In the genomic region with DNA sequence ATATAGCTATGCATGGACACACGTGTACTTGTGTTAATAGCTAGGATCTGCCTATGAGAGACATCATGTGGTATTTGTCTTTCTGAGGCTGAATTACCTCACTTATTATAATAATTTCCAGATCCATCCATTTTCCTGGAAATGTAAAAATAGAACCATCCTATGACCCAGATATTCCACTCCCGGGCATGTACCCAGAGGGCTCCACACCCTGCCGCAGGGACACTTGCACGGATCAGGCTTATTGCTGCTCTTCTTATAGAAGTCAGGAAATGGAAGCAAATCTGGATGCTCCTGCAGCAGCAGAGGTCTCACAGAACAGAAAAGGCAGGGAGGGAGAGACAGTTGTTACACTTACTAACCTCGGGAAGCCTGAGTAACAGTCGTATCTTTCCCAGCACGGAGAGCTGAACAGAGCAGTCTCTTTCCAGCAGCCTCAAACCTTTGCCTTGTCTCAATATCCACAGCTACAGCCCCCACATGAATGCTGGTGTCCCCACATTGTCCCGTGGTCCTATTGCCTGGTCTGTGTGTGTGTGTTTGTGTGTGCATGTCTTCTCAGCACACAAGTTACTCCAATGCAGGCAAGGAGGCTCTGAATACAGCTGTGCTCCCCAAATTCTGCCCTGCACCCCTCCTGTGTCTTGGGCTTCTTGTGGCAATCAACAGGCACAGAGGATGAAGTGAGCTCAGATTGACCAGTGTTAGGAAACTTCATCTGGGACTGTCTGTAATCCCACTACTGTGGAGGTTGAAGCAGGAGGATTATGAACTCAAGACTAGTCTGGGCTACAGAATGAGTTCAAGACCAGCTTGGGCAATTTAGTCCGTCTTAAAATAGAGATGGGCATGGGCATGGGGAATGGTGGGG, we compare ENCODE assay signal across 8 mouse cellular contexts. TPM values are rescaled to one million over a fixed set of nuclear protein-coding genes. Genes with fewer than 3 reads are reported as not detected.
DNase-seq lines count a peak whose midpoint lies in the region; ATAC-seq lines count a peak whose summit lies in the region.

No protein-coding gene starts in this region.

- ATAC-seq in heart, embryonic 14.5 days (ENCODE audit: insufficient number of reproducible peaks, insufficient read depth, low FRiP score, low read depth) = no peak
- no peak for ATAC-seq in erythroid progenitor cell, adult 5-6 weeks (replicated peaks; ENCODE audit: low FRiP score, poor library complexity, severe bottlenecking)

- H3K4me3 ChIP-seq in heart, embryonic 14.5 days (ENCODE audit: control insufficient read depth in 1 of 2, insufficient read depth in 1 of 2, low read depth in 1 of 2, low read length in 2 of 2) = no peak overlapping the region
- H3K4me3 ChIP-seq in midbrain, embryonic 10.5 days = no peak overlapping the region

- H3K9me3 ChIP-seq in heart, embryonic 14.5 days (ENCODE audit: control insufficient read depth, low read length) = no peaks in the 10 kb centered on the region
- H3K9me3 ChIP-seq in midbrain, embryonic 10.5 days (replicated peaks) = no peaks in the 10 kb centered on the region

- H3K9ac ChIP-seq in heart, embryonic 14.5 days (ENCODE audit: low read length) = peak overlapping the region; percentile 73; the same call in 1 of the 2 replicates

- H3K4me1 ChIP-seq in heart, embryonic 14.5 days (ENCODE audit: control insufficient read depth in 2 of 2, insufficient read depth in 2 of 2, low read length in 2 of 2) = peaks cover 14 to 25% of the 10 kb centered on the region in 2 experiments
- peaks cover 63% of the 10 kb centered on the region for H3K4me1 ChIP-seq in midbrain, embryonic 10.5 days

- no peaks in the 10 kb centered on the region for H3K36me3 ChIP-seq in heart, embryonic 14.5 days (ENCODE audit: control insufficient read depth, insufficient read depth, low read length)
- H3K36me3 ChIP-seq in midbrain, embryonic 10.5 days = no peaks in the 10 kb centered on the region

- no peaks in the 10 kb centered on the region for H3K27me3 ChIP-seq in heart, embryonic 14.5 days (ENCODE audit: control insufficient read depth, insufficient read depth, low read length)
- H3K27me3 ChIP-seq in midbrain, embryonic 10.5 days (ENCODE audit: low read depth, poor library complexity, severe bottlenecking) = peaks cover 5% of the 10 kb centered on the region; the same call in 1 of the 2 replicates

- peak overlapping the region; percentile 25 to 88 for H3K27ac ChIP-seq in heart, embryonic 14.5 days (replicated peaks in 1 of 2; ENCODE audit: control insufficient read depth in 1 of 2, insufficient read depth in 1 of 2, low read depth in 2 of 2, low read length in 2 of 2)
- H3K27ac ChIP-seq in midbrain, embryonic 10.5 days (replicated peaks) = peak overlapping the region; percentile 89

- peak overlapping the region; percentile 76 for H3K4me2 ChIP-seq in heart, embryonic 14.5 days (ENCODE audit: low read length)

- DNase-seq in cerebellum, adult 9-11 months = peak; percentile 57
- no peak for DNase-seq in cerebellum, postnatal 4 days (ENCODE audit: low spot score in 2 of 2)
- peak; percentile 69 for DNase-seq in brain, adult 2 months (ENCODE audit: low read depth, low spot score)
- DNase-seq in midbrain, embryonic 10.5 days (ENCODE audit: low spot score) = no peak
- DNase-seq in embryo, embryonic 9.5 days (ENCODE audit: extremely low spot score) = no peak
- DNase-seq in spleen, postnatal 36 days (ENCODE audit: low spot score in 2 of 2) = no peak

- WGBS in heart, embryonic 14.5 days = 47% methylated on average over 9 of the region's 9 CpGs
- 61% methylated on average over 9 of the region's 9 CpGs for WGBS in midbrain, embryonic 10.5 days

RNA-seq across cellular contexts. Expression of gene Apol7a, which starts 33.0 kb away (rescaled TPM):
- 0.11 and 0.31 TPM in 2 replicates for polyA plus RNA-seq in heart, embryonic 14.5 days (2014; fragmentation: Nextera tagmentation; extraction: Ambion mirVana)
- not detected in 2 replicates for polyA plus RNA-seq in midbrain, embryonic 10.5 days (2016; fragmentation: Nextera tagmentation; extraction: Ambion mirVana)
- not detected in 2 replicates for total RNA-seq in erythroid progenitor cell, adult 5-6 weeks (2015; ENCODE audit: low replicate concordance)
- total RNA-seq in erythroid progenitor cell, adult 5-6 weeks (2017; ENCODE audit: low replicate concordance) = not detected in 2 replicates

RNA-seq across cellular contexts. Expression of gene Apol9a, which starts 45.0 kb away (rescaled TPM):
- polyA plus RNA-seq in heart, embryonic 14.5 days (2014; fragmentation: Nextera tagmentation; extraction: Ambion mirVana) = 0.82 and 0.94 TPM in 2 replicates
- 0.05 TPM in 1 of 2 replicates, not detected in the other for polyA plus RNA-seq in midbrain, embryonic 10.5 days (2016; fragmentation: Nextera tagmentation; extraction: Ambion mirVana)
- not detected in 2 replicates for total RNA-seq in erythroid progenitor cell, adult 5-6 weeks (2015; ENCODE audit: low replicate concordance)
- total RNA-seq in erythroid progenitor cell, adult 5-6 weeks (2017; ENCODE audit: low replicate concordance) = under 0.01 TPM in 1 of 2 replicates, not detected in the other

RNA-seq across cellular contexts. Expression of gene Rbfox2, which starts 59.1 kb away (rescaled TPM):
- 84.3 and 89.1 TPM in 2 replicates for polyA plus RNA-seq in heart, embryonic 14.5 days (2014; fragmentation: Nextera tagmentation; extraction: Ambion mirVana)
- polyA plus RNA-seq in midbrain, embryonic 10.5 days (2016; fragmentation: Nextera tagmentation; extraction: Ambion mirVana) = 35.7 and 59.4 TPM in 2 replicates
- not detected in 2 replicates for total RNA-seq in erythroid progenitor cell, adult 5-6 weeks (2015; ENCODE audit: low replicate concordance)
- total RNA-seq in erythroid progenitor cell, adult 5-6 weeks (2017; ENCODE audit: low replicate concordance) = not detected in 2 replicates

Comparison
In these comparisons a context has a peak if more than half of its experiments do, and no peak if none do; other contexts are left out.
1. DNase-seq: peak in cerebellum, adult 9-11 months (single experiment) and brain, adult 2 months (single experiment); none in cerebellum, postnatal 4 days (0 of 2), midbrain, embryonic 10.5 days (single experiment), embryo, embryonic 9.5 days (single experiment) and spleen, postnatal 36 days (0 of 2).